Mouse (Mus musculus): ENCODE measurements at regions not wholly inside any gene's neighbourhood (a gene's known extent, or its start where the extent isn't known, plus 50 kb on each side); places are given as distances from the start of the nearest gene placed in this dataset.

GRCm38 (mm10) chr6:100432688-100433533, 145.6 kb upstream of the Rybp start:
- TF ChIP-seq POLR2A (IDR thresholded peaks at IDR 0.05; ENCODE audit: control insufficient read depth in 1 of 2, insufficient read depth in 1 of 2, low read depth in 1 of 2, low read length in 2 of 2, poor library complexity in 1 of 2) (no peak), EP300 (IDR thresholded peaks at IDR 0.05; ENCODE audit: low read depth in 1 of 2, low read length in 2 of 2) (no peak), MAX (IDR thresholded peaks at IDR 0.05; ENCODE audit: low read length) (no peak), USF1 (IDR thresholded peaks at IDR 0.05; ENCODE audit: low read depth, low read length) (no peak), MEF2A (IDR thresholded peaks at IDR 0.05; ENCODE audit: extremely low read depth, insufficient replicate concordance, low read depth, low read length, poor library complexity, severe bottlenecking) (no peak), UBTF (IDR thresholded peaks at IDR 0.05; ENCODE audit: borderline replicate concordance, insufficient read depth, low read depth, low read length) (no peak), ZNF384 (IDR thresholded peaks at IDR 0.05; ENCODE audit: low read depth, low read length) (no peak), RCOR1 (IDR thresholded peaks at IDR 0.05; ENCODE audit: low read depth, low read length) (no peak), SMC3 (IDR thresholded peaks at IDR 0.05; ENCODE audit: low read depth, low read length) (no peak), ZKSCAN1 (IDR thresholded peaks at IDR 0.05; ENCODE audit: low read depth, low read length) (no peak), ELF1 (IDR thresholded peaks at IDR 0.05; ENCODE audit: low read depth, low read length) (no peak), CHD1 (IDR thresholded peaks at IDR 0.05; ENCODE audit: low read depth, low read length) (no peak), BHLHE40 (IDR thresholded peaks at IDR 0.05; ENCODE audit: borderline replicate concordance, low read depth, low read length) (no peak), TAL1 (IDR thresholded peaks at IDR 0.05; ENCODE audit: low read length) (no peak)
- no peak for DNase-seq (ENCODE audit: low read depth, low spot score)

GRCm38 (mm10) chr6:100430286-100430685, 143.0 kb upstream of the Rybp start:
- Histone ChIP-seq H3K9ac (ENCODE audit: control insufficient read depth, low read depth, low read length, poor library complexity, severe bottlenecking) (no peak overlapping the region), H3K27me3 (ENCODE audit: control insufficient read depth in 1 of 2, insufficient read depth in 2 of 2, low read length in 2 of 2) (no peaks in the 10 kb centered on the region), H3K4me1 (ENCODE audit: control insufficient read depth in 1 of 2, insufficient read depth in 2 of 2, low read length in 2 of 2) (no peaks in the 10 kb centered on the region), H3K27ac (ENCODE audit: control insufficient read depth, low read depth, low read length) (no peak overlapping the region), H3K9me3 (replicated peaks; ENCODE audit: insufficient read depth, low read length) (no peaks in the 10 kb centered on the region), H3K4me3 (ENCODE audit: control insufficient read depth in 1 of 2, insufficient read depth in 1 of 2, low read depth in 2 of 2, low read length in 2 of 2) (no peak overlapping the region), H3K36me3 (ENCODE audit: control insufficient read depth in 1 of 2, insufficient read depth in 2 of 2, low read length in 2 of 2) (no peaks in the 10 kb centered on the region), H3K79me2 (ENCODE audit: control insufficient read depth, insufficient read depth, low read length, poor library complexity) (no peaks in the 10 kb centered on the region)
- no peak for DNase-seq (ENCODE audit: low read depth, low spot score)
- no peak for TF ChIP-seq ZNF384 (IDR thresholded peaks at IDR 0.05; ENCODE audit: low read depth, low read length)
- TF ChIP-seq UBTF (IDR thresholded peaks at IDR 0.05; ENCODE audit: borderline replicate concordance, insufficient read depth, low read depth, low read length) = no peak
- TF ChIP-seq NELFE (IDR thresholded peaks at IDR 0.05; ENCODE audit: low read depth, low read length) = no peak
- TF ChIP-seq E2F4 (IDR thresholded peaks at IDR 0.05; ENCODE audit: borderline replicate concordance, low read depth, low read length) = no peak
- TF ChIP-seq GATA1 (IDR thresholded peaks at IDR 0.05; ENCODE audit: low read depth, low read length) = no peak
- TF ChIP-seq JUND (IDR thresholded peaks at IDR 0.05; ENCODE audit: low read depth, low read length) = no peak
- TF ChIP-seq MYC (IDR thresholded peaks at IDR 0.05; ENCODE audit: low read depth, low read length) = no peak
- TF ChIP-seq USF1 (IDR thresholded peaks at IDR 0.05; ENCODE audit: low read depth, low read length) = no peak
- no peak for TF ChIP-seq MYB (IDR thresholded peaks at IDR 0.05; ENCODE audit: low read depth, low read length)
- TF ChIP-seq ELF1 (IDR thresholded peaks at IDR 0.05; ENCODE audit: low read depth, low read length) = no peak
- TF ChIP-seq USF2 (IDR thresholded peaks at IDR 0.05; ENCODE audit: borderline replicate concordance in 1 of 2, insufficient read depth in 1 of 2, low read depth in 1 of 2, low read length in 2 of 2) = no peak
- TF ChIP-seq ZKSCAN1 (IDR thresholded peaks at IDR 0.05; ENCODE audit: low read depth, low read length) = no peak

More at GRCm38 (mm10) chr6:100432688-100433533, 145.6 kb upstream of the Rybp start:
- Histone ChIP-seq H3K9me3 (replicated peaks; ENCODE audit: insufficient read depth, low read length) (no peaks in the 10 kb centered on the region), H3K27me3 (ENCODE audit: control insufficient read depth in 1 of 2, insufficient read depth in 2 of 2, low read length in 2 of 2) (no peaks in the 10 kb centered on the region), H3K9ac (ENCODE audit: control insufficient read depth, low read depth, low read length, poor library complexity, severe bottlenecking) (no peak overlapping the region), H3K36me3 (ENCODE audit: control insufficient read depth in 1 of 2, insufficient read depth in 2 of 2, low read length in 2 of 2) (no peaks in the 10 kb centered on the region), H3K4me1 (ENCODE audit: control insufficient read depth in 1 of 2, insufficient read depth in 2 of 2, low read length in 2 of 2) (no peaks in the 10 kb centered on the region), H3K27ac (ENCODE audit: control insufficient read depth, low read depth, low read length) (no peak overlapping the region), H3K79me2 (ENCODE audit: control insufficient read depth, insufficient read depth, low read length, poor library complexity) (no peaks in the 10 kb centered on the region), H3K4me3 (ENCODE audit: control insufficient read depth in 1 of 2, insufficient read depth in 1 of 2, low read depth in 2 of 2, low read length in 2 of 2) (no peak overlapping the region)

Data from MEL (cell line).